Mouse (Mus musculus): ENCODE results near the gene Mapk3. TPM values are rescaled to one million over a fixed set of nuclear protein-coding genes. Genes with fewer than 3 reads are reported as not detected.
"Not testable (repeated sequence)": the region's sequence is repeated elsewhere in the genome, so short reads cannot be mapped to it uniquely, and the experiment has no call there.

The Mapk3 gene
- polyA plus RNA-seq, 1 experiment = 130 TPM

DNA sequence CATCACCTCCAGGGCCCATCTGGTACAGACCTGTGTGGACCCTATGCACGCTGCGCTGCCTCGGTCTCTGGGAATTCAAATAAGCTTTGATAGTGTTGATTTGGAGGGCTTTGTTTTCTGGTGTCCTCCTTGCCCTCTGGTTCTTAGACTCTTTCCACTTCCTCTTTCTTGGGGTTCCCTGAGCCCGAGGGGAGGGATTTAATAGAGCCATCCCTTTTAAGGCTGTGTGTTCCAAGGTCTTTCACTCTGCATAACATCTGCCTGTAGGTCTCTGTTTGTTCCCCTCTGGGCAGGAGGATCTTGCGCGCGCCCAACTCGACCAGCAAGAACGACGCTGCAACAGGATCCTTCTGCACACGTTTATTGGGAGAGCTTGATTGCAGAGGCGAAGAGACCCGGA is 37.8 kb upstream of the Mapk3 start:
- DNase-seq = no peak
- no peaks in the 10 kb centered on the region for H3K27me3 ChIP-seq (ENCODE audit: control insufficient read depth, insufficient read depth, low read length)
- TF ChIP-seq CTCF (IDR thresholded peaks at IDR 0.05; ENCODE audit: borderline replicate concordance, control insufficient read depth, extremely low read depth, insufficient read depth, low read length, poor library complexity) = no peak
- TF ChIP-seq POLR2A (IDR thresholded peaks at IDR 0.05; ENCODE audit: control insufficient read depth, extremely low read depth, insufficient read depth, low read length, poor library complexity) = no peak
- no peak overlapping the region for H3K27ac ChIP-seq (ENCODE audit: control insufficient read depth, insufficient read depth, low read length)
- WGBS = 86% methylated on average over 13 of the region's 13 CpGs
- H3K36me3 ChIP-seq (ENCODE audit: control insufficient read depth, insufficient read depth, low read length) = no peaks in the 10 kb centered on the region
- H3K4me3 ChIP-seq (ENCODE audit: control insufficient read depth, insufficient read depth, low read length) = no peak overlapping the region
- no peaks in the 10 kb centered on the region for H3K4me1 ChIP-seq (replicated peaks; ENCODE audit: control insufficient read depth, insufficient read depth, low read length)

DNA sequence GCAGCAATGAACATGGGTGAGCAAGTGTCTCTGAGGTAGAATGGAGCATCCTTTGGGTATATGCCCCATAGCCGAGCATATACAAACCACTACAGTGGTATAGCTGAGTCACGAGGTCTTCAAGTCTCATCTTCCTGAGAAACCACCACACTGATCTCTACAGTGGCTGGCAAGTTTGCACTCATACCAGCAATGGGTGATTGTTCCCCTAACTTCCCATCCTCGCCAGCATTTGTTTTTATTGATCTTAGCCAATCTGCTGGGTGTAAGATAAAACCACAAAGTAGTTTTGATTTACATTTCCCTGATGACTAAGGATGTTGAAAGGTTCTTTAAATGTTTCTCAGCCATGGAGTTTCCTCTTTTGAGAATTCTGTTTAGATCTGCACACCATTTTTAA is 34.3 kb upstream of the Mapk3 start:
- WGBS = 20% methylated on average over 3 of the region's 3 CpGs

DNA sequence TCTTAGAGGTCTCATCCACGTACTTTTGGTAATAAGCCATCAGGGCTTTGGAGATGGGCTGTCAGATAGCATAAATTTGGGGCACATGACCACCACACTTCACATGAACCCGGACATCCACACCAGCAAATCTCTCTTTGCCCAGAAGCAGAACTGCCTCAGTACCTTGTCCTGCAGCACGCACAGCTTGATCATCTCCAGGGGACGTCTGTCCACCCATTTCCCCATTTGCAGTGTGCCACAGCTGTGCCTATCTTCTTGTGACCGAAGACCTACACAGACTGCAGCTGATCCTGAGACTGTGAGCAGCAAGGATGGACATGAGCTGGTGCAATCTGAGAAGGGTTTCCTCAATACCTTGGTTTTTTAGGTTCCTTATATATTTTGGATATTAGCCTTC is 33.7 kb upstream of the Mapk3 start:
- H3K27me3 ChIP-seq (ENCODE audit: control insufficient read depth, insufficient read depth, low read length) = no peaks in the 10 kb centered on the region
- no peak overlapping the region for H3K4me3 ChIP-seq (ENCODE audit: control insufficient read depth, insufficient read depth, low read length)
- 52% methylated on average over 5 of the region's 5 CpGs for WGBS
- DNase-seq = no peak
- TF ChIP-seq CTCF (IDR thresholded peaks at IDR 0.05; ENCODE audit: borderline replicate concordance, control insufficient read depth, extremely low read depth, insufficient read depth, low read length, poor library complexity) = no peak
- TF ChIP-seq POLR2A (IDR thresholded peaks at IDR 0.05; ENCODE audit: control insufficient read depth, extremely low read depth, insufficient read depth, low read length, poor library complexity) = no peak
- H3K36me3 ChIP-seq (ENCODE audit: control insufficient read depth, insufficient read depth, low read length) = no peaks in the 10 kb centered on the region
- no peak overlapping the region for H3K27ac ChIP-seq (ENCODE audit: control insufficient read depth, insufficient read depth, low read length)
- peaks cover 2% of the 10 kb centered on the region for H3K4me1 ChIP-seq (replicated peaks; ENCODE audit: control insufficient read depth, insufficient read depth, low read length)

More for the DNA sequence above, 34.3 kb upstream of the Mapk3 start:
- Histone ChIP-seq H3K27ac (ENCODE audit: control insufficient read depth, insufficient read depth, low read length) (no peak overlapping the region), H3K27me3 (ENCODE audit: control insufficient read depth, insufficient read depth, low read length) (no peaks in the 10 kb centered on the region), H3K4me1 (replicated peaks; ENCODE audit: control insufficient read depth, insufficient read depth, low read length) (no peaks in the 10 kb centered on the region), H3K4me3 (ENCODE audit: control insufficient read depth, insufficient read depth, low read length) (no peak overlapping the region), H3K36me3 (ENCODE audit: control insufficient read depth, insufficient read depth, low read length) (no peaks in the 10 kb centered on the region)
- no peak for DNase-seq
- TF ChIP-seq POLR2A (IDR thresholded peaks at IDR 0.05; ENCODE audit: control insufficient read depth, extremely low read depth, insufficient read depth, low read length, poor library complexity) = no peak
- no peak for TF ChIP-seq CTCF (IDR thresholded peaks at IDR 0.05; ENCODE audit: borderline replicate concordance, control insufficient read depth, extremely low read depth, insufficient read depth, low read length, poor library complexity)

DNA sequence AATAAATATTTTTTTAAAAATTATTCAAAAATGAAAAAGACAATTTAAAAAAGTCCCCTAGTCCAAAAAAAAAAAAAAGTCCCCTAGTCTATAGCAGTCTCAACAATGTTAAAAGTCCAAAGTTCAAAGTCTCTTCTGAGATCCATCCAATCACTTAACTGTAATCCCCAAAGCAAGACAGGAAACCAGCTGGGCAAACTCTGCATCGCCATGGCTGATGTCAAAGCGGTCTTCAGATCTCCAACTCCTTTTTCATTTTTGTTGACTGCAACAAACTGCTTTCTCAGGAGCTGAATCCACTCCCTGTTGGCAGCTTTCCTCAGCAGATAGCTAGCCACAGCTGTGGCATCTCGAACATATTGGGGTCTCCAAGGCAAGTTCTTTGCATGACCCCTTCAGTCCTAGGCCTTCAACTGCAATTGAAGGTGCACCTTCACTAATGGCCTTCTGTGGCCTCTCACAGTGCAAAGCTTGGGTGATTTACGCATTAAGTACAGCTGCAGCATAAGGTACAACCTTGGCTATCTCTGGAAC is 29.1 kb upstream of the Mapk3 start:
- H3K36me3 ChIP-seq (ENCODE audit: control insufficient read depth, insufficient read depth, low read length); H3K27me3 ChIP-seq (ENCODE audit: control insufficient read depth, insufficient read depth, low read length); H3K27ac ChIP-seq (ENCODE audit: control insufficient read depth, insufficient read depth, low read length); H3K4me1 ChIP-seq (replicated peaks; ENCODE audit: control insufficient read depth, insufficient read depth, low read length); DNase-seq; H3K4me3 ChIP-seq (ENCODE audit: control insufficient read depth, insufficient read depth, low read length): not testable (repeated sequence)
- 53% methylated on average over 4 of the region's 4 CpGs for WGBS

DNA sequence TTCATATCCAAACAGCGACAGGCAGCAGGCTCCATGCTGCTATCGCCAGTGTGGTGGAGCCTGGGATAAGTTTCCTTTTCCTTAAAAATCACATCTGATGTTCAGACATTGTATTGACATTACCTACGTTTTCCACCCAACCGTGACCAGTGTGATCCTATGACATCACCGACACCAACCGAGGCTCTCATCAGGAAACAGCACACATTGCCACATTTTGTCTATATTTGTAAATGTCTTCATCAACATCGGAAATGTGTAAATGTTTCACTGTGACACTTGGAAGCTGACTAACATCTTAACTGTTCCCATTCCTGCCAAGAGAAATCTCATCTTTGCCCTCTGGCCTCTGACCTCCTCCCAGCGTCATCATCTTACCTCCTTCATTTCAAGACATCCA is 23.3 kb upstream of the Mapk3 start:
- H3K4me1 ChIP-seq (replicated peaks; ENCODE audit: control insufficient read depth, insufficient read depth, low read length) = no peaks in the 10 kb centered on the region
- H3K36me3 ChIP-seq (ENCODE audit: control insufficient read depth, insufficient read depth, low read length) = no peaks in the 10 kb centered on the region
- H3K27ac ChIP-seq (ENCODE audit: control insufficient read depth, insufficient read depth, low read length) = no peak overlapping the region
- WGBS = 93% methylated on average over 8 of the region's 8 CpGs
- H3K4me3 ChIP-seq (ENCODE audit: control insufficient read depth, insufficient read depth, low read length) = no peak overlapping the region
- DNase-seq = no peak
- no peaks in the 10 kb centered on the region for H3K27me3 ChIP-seq (ENCODE audit: control insufficient read depth, insufficient read depth, low read length)
- TF ChIP-seq POLR2A (IDR thresholded peaks at IDR 0.05; ENCODE audit: control insufficient read depth, extremely low read depth, insufficient read depth, low read length, poor library complexity) = no peak
- no peak for TF ChIP-seq CTCF (IDR thresholded peaks at IDR 0.05; ENCODE audit: borderline replicate concordance, control insufficient read depth, extremely low read depth, insufficient read depth, low read length, poor library complexity)

DNA sequence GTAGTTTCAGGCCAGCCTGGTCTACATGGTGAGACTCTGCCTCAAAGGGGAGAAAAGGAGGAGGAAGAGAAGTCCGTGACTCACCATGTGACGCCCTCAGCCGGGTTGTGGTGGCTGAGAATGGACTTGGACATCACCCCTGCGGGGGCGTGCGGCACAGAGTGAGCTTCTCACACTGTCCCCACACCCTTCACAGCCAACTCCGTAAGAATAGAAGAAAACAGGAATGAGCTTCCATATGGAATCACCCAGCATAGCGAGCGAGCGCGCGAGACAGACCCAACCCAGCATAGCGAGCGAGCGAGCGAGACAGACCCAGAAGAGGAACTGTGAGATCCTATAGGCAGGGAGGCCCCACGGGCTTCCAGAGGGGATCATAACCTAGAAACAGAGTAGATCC is 19.9 kb upstream of the Mapk3 start:
- no peak overlapping the region for H3K27ac ChIP-seq (ENCODE audit: control insufficient read depth, insufficient read depth, low read length)
- no peaks in the 10 kb centered on the region for H3K36me3 ChIP-seq (ENCODE audit: control insufficient read depth, insufficient read depth, low read length)
- no peaks in the 10 kb centered on the region for H3K27me3 ChIP-seq (ENCODE audit: control insufficient read depth, insufficient read depth, low read length)
- H3K4me1 ChIP-seq (replicated peaks; ENCODE audit: control insufficient read depth, insufficient read depth, low read length) = no peaks in the 10 kb centered on the region
- TF ChIP-seq POLR2A (IDR thresholded peaks at IDR 0.05; ENCODE audit: control insufficient read depth, extremely low read depth, insufficient read depth, low read length, poor library complexity) (no peak), CTCF (IDR thresholded peaks at IDR 0.05; ENCODE audit: borderline replicate concordance, control insufficient read depth, extremely low read depth, insufficient read depth, low read length, poor library complexity) (no peak)
- no peak for DNase-seq
- no peak overlapping the region for H3K4me3 ChIP-seq (ENCODE audit: control insufficient read depth, insufficient read depth, low read length)
- 92% methylated on average over 17 of the region's 17 CpGs for WGBS

DNA sequence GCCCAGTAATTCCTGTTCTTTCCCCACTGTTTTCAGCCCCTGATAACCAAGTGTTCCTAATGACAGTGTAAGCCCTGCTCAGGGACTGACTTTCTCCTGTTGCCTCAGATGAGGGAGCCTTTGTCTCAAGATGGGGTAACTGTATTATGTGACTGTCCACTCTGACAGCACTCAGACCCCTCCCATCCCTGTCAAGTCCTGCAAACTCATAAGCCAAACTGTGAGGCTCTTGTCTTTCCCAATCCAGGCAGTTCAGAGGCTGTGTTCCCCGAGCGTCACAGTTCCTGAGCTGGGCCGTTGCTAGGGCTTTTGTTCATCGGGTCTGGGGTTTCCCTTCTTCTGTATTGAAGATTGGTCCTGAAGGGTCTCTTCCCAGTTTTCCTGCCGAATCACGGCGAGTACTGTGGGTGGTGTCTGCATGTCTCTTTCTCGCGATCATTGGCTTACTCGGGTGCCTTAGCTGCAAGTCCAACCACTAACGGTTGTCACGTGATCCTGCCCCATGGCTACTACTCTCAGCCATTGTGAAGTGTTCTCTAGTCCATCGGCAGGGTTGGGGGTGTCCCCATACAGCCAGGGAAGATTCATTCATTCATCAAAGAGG is 19.2 kb upstream of the Mapk3 start:
- Histone ChIP-seq H3K27me3 (ENCODE audit: control insufficient read depth, insufficient read depth, low read length) (no peaks in the 10 kb centered on the region), H3K4me3 (ENCODE audit: control insufficient read depth, insufficient read depth, low read length) (no peak overlapping the region)

More for the DNA sequence above, 19.2 kb upstream of the Mapk3 start:
- no peaks in the 10 kb centered on the region for H3K36me3 ChIP-seq (ENCODE audit: control insufficient read depth, insufficient read depth, low read length)
- no peak for DNase-seq
- no peak overlapping the region for H3K27ac ChIP-seq (ENCODE audit: control insufficient read depth, insufficient read depth, low read length)
- H3K4me1 ChIP-seq (replicated peaks; ENCODE audit: control insufficient read depth, insufficient read depth, low read length) = no peaks in the 10 kb centered on the region
- no peak for TF ChIP-seq POLR2A (IDR thresholded peaks at IDR 0.05; ENCODE audit: control insufficient read depth, extremely low read depth, insufficient read depth, low read length, poor library complexity)
- TF ChIP-seq CTCF (IDR thresholded peaks at IDR 0.05; ENCODE audit: borderline replicate concordance, control insufficient read depth, extremely low read depth, insufficient read depth, low read length, poor library complexity) = no peak
- WGBS = 93% methylated on average over 13 of the region's 13 CpGs
